Mouse (Mus musculus) lung, postnatal 0 days (tissue): ENCODE data around the gene Alkbh6. TPM values are rescaled to one million over a fixed set of nuclear protein-coding genes. Genes with fewer than 3 reads are reported as not detected.

Source experiments
- ATAC-seq: fragments of 200-750 bp; cut with Nextera tagmentation; 2 replicates; pipeline ENCODE4 v1.8.0; 2017; ENCODE audit warnings: moderate library complexity
- DNase-seq: peaks from one replicate; pipeline ENCODE4 v3.0.0-alpha.2; 2016; ENCODE audit warnings: low spot score
- H3K27ac ChIP-seq: fragments of 300-500 bp; sonication (generic); 2 replicates; pipeline ENCODE4 v1.5.1; 2014; ENCODE audit warnings: antibody characterized with exemption, mild to moderate bottlenecking, low read length, mixed read lengths
- H3K27me3 ChIP-seq: fragments of 300-500 bp; sonication (generic); replicated peaks from 2 replicates; pipeline ENCODE4 v1.6.1; 2014; ENCODE audit warnings: low read length, mixed read lengths; ENCODE audit not compliant: insufficient read depth
- H3K36me3 ChIP-seq: fragments of 300-500 bp; sonication (generic); 2 replicates; pipeline ENCODE4 v1.6.1; 2014; ENCODE audit warnings: low read length, mixed read lengths; ENCODE audit not compliant: insufficient read depth
- H3K4me1 ChIP-seq: fragments of 300-500 bp; sonication (generic); 2 replicates; pipeline ENCODE4 v1.6.1; 2014; ENCODE audit warnings: antibody characterized with exemption, low read depth, low read length, mixed read lengths; ENCODE audit not compliant: insufficient read depth
- H3K4me2 ChIP-seq: fragments of 300-500 bp; sonication (generic); replicated peaks from 2 replicates; pipeline ENCODE4 v1.6.1; 2014; ENCODE audit warnings: low read depth, mild to moderate bottlenecking, low read length, moderate library complexity, mixed read lengths
- H3K4me3 ChIP-seq: fragments of 300-500 bp; sonication (generic); 2 replicates; pipeline ENCODE4 v1.5.1; 2014; ENCODE audit warnings: low read depth, low read length
- H3K9ac ChIP-seq: fragments of 300-500 bp; sonication (generic); replicated peaks from 2 replicates; pipeline ENCODE4 v1.6.1; 2014; ENCODE audit warnings: low read depth, mild to moderate bottlenecking
- H3K9me3 ChIP-seq: fragments of 300-500 bp; sonication (generic); 2 replicates; pipeline ENCODE4 v1.6.1; 2016; ENCODE audit warnings: low read length, mixed read lengths
- CTCF ChIP-seq: IDR thresholded peaks from 2 replicates; pipeline ENCODE4 v1.5.1; 2016; ENCODE audit warnings: antibody characterized with exemption, mild to moderate bottlenecking
- EP300 ChIP-seq: IDR thresholded peaks from 2 replicates; pipeline ENCODE4 v1.6.1; 2016; ENCODE audit warnings: antibody characterized with exemption, mild to moderate bottlenecking, control low read depth
- WGBS: fragments of 180-500 bp; shearing (Covaris S2); extraction: QIAGEN DNeasy Blood & Tissue Kit; methylation state at CpG from one replicate; pipeline ENCODE4 v1.1.7; 2014; 5-methylcytosine and 5-hydroxymethylcytosine counted together
- polyA plus RNA-seq: library from polyadenylated mRNA; unstranded; fragments of >200 nt; fragmentation: Nextera tagmentation; extraction: Ambion mirVana; gene quantifications from 2 replicates; pipeline ENCODE4 v1.2.1, GENCODE M21; 2015

The Alkbh6 gene
- polyA plus RNA-seq, 1 experiment from 2014 or later = 78.2 TPM

- WGBS = 58% methylated on average over 5 of the region's 5 CpGs
- DNase-seq = no peak
- Histone ChIP-seq H3K27me3 (no peaks in the 10 kb centered on the region), H3K36me3 (no peaks in the 10 kb centered on the region), H3K4me3 (no peak overlapping the region), H3K4me2 (no peak overlapping the region), H3K9ac (no peak overlapping the region), H3K27ac (no peak overlapping the region), H3K9me3 (no peaks in the 10 kb centered on the region), H3K4me1 (no peaks in the 10 kb centered on the region)
- no peak for ATAC-seq
- TF ChIP-seq EP300 = no peak
- TF ChIP-seq CTCF = no peak
These were observed 31.1 kb downstream of the Alkbh6 start for GRCm38 (mm10) chr7:30339432-30340109.

DNA sequence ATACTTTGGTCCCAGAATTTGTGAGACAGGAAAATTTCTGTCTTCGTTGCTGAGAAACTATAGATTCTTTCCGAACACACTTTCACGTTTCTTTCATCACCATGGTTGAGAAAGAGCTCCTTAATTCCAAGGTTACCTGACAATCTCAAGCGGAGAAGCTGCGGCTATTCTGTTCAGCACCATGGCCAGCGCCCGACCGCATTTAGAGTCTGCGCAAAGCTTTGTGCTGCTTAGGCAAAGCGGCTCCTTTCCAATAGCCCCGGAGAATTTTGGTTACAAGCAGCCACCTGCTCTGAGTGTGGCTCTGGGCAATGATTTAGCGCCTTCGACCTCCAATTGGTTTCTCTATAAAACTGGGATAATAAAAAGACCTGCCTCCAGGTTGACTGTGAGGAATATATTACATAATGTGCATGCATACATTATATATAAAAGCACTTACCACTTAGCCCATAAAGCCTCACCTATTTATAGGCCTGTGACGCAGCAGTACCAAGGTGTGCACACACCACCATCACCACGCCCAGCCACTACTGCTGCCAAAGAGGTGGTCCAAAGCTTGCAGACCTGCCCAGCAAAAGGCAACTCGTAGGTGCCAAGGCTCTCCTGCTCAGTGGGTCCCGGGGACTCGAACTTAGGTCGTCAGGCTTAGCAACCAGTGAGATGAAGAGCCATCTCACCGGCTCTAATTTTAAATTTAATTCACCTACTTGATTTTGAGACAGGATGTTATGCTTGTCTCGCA lies 38.3 kb downstream of the Alkbh6 start:
- TF ChIP-seq CTCF (no peak), EP300 (no peak)
- H3K4me2 ChIP-seq = no peak overlapping the region
- ATAC-seq (no peak), DNase-seq (peak; percentile 74)
- no peak overlapping the region for H3K4me3 ChIP-seq
- no peaks in the 10 kb centered on the region for H3K4me1 ChIP-seq
- H3K9ac ChIP-seq = no peak overlapping the region
- no peak overlapping the region for H3K27ac ChIP-seq
- H3K9me3 ChIP-seq = no peaks in the 10 kb centered on the region
- H3K36me3 ChIP-seq = no peaks in the 10 kb centered on the region
- WGBS = 25% methylated on average over 21 of the region's 21 CpGs
- H3K27me3 ChIP-seq = peaks cover 19% of the 10 kb centered on the region

DNA sequence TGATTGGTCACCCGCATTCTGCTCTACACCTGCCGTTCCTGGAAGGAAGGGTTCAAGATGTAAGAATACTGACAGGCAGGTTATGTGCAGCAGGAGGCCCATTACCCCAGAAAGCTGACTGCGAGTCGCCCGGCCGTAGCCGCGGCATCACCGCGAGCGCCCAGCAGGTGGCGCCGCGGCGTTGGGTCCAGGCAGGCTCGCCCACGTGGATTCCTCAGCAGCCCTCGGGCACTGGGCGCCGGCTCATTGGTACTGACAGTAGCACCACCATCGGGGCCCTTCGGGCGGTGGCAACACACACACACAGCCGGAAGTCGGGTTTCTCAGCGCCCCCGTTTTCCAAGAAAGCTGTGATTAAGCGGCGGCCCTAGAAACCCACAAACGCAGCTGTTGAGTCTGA lies 39.3 kb downstream of the Alkbh6 start:
- Histone ChIP-seq H3K9ac (no peak overlapping the region), H3K4me1 (no peaks in the 10 kb centered on the region), H3K27me3 (peaks cover 19% of the 10 kb centered on the region), H3K4me3 (no peak overlapping the region), H3K4me2 (no peak overlapping the region), H3K9me3 (no peaks in the 10 kb centered on the region), H3K27ac (no peak overlapping the region), H3K36me3 (no peaks in the 10 kb centered on the region)
- no peak for TF ChIP-seq EP300
- TF ChIP-seq CTCF = peak; percentile 82
- ATAC-seq (peak; percentile 33; the same call in 1 of the 2 replicates), DNase-seq (peak; percentile 71)
- WGBS = 4% methylated on average over 30 of the region's 30 CpGs

GRCm38 (mm10) chr7:30353279-30353822 lies 44.8 kb downstream of the Alkbh6 start:
- H3K4me3 ChIP-seq = no peak overlapping the region
- H3K9me3 ChIP-seq = no peaks in the 10 kb centered on the region
- DNase-seq (peak; percentile 60), ATAC-seq (peak; percentile 65)
- peaks cover 3% of the 10 kb centered on the region; the same call in 1 of the 2 replicates for H3K27me3 ChIP-seq
- no peak overlapping the region for H3K9ac ChIP-seq
- no peak overlapping the region for H3K27ac ChIP-seq
- H3K36me3 ChIP-seq = no peaks in the 10 kb centered on the region
- 16% methylated on average over 6 of the region's 6 CpGs for WGBS
- H3K4me2 ChIP-seq = no peak overlapping the region
- TF ChIP-seq CTCF = peak; percentile 82
- TF ChIP-seq EP300 = no peak
- H3K4me1 ChIP-seq = no peaks in the 10 kb centered on the region

- TF ChIP-seq EP300 (no peak), CTCF (no peak)
- WGBS = 66% methylated on average over 4 of the region's 4 CpGs
These were observed 45.5 kb downstream of the Alkbh6 start for GRCm38 (mm10) chr7:30354059-30354458.

DNA sequence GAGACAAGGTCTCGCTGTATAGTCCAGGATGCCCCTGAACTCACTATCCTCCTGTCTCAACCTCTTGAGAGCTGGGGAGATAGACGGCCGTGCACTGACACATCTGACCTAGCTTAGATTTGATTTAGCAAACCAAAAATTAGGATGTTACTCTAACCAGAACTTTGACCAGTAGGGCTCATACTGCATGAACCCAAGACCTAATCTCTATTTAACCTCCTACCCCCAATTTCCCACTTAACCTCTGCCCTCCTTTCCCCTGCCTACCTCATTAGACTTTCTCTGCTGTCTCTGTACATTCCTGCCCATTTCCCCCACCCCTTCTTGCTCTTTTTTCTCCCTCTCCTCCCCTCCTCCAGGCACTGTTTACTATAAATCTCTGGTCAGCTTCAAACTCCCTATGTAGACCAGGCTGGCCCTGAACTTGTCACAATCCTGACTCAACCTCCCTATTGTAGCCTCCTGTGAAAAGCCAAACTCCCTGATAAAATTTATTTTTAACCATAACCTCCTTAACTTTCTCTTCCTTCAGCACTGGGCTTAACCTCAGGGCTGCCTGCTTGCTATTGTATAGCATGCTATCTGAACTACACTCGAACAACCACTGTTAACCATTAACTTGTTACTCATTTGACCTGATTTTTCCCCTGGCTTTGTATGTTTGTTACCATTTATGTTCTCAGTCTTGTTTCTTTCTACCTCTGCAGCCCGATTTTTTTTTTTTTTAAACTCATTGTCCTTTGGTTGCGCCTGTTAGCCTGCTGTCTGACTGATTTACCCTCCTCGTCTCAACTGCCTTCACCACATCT lies 50.1 kb downstream of the Alkbh6 start:
- Histone ChIP-seq H3K4me3 (no peak overlapping the region), H3K27me3 (no peaks in the 10 kb centered on the region), H3K36me3 (no peaks in the 10 kb centered on the region), H3K4me1 (peaks cover 3% of the 10 kb centered on the region; the same call in 1 of the 2 replicates), H3K9ac (no peak overlapping the region), H3K27ac (no peak overlapping the region), H3K4me2 (no peak overlapping the region), H3K9me3 (no peaks in the 10 kb centered on the region)
- ATAC-seq = no peak
- 62% methylated on average over 7 of the region's 7 CpGs for WGBS
- no peak for DNase-seq
- TF ChIP-seq EP300 (no peak), CTCF (no peak)

More at GRCm38 (mm10) chr7:30354059-30354458, 45.5 kb downstream of the Alkbh6 start:
- H3K27me3 ChIP-seq = no peaks in the 10 kb centered on the region
- no peaks in the 10 kb centered on the region for H3K36me3 ChIP-seq
- no peak for DNase-seq
- H3K9me3 ChIP-seq = no peaks in the 10 kb centered on the region
- no peak overlapping the region for H3K9ac ChIP-seq
- no peak overlapping the region for H3K4me2 ChIP-seq
- H3K27ac ChIP-seq = no peak overlapping the region
- no peaks in the 10 kb centered on the region for H3K4me1 ChIP-seq
- H3K4me3 ChIP-seq = no peak overlapping the region
- no peak for ATAC-seq
